Mouse (Mus musculus) spleen, postnatal 36 days (tissue): ENCODE data around the gene Prpf39.
A peak's percentile ranks its signal among the peaks of the same experiment; 100 is the strongest.

Source experiments
- DNase-seq, 2 experiments: peaks; one replicate each; pipeline ENCODE4 v3.0.0; 2022; ENCODE audit warnings: low spot score in 2 of 2, mixed read lengths in 1 of 2

Gene Prpf39

GRCm38 (mm10) chr12:65036190-65036870 lies at the start of gene Prpf39:
Prpf39 (plus strand) TSS chr12:65036333.
- DNase-seq = peak; percentile 89 to 91

- DNase-seq = no peak
Observed at GRCm38 (mm10) chr12:65007725-65008124, 28.4 kb upstream of the Prpf39 start.

DNA sequence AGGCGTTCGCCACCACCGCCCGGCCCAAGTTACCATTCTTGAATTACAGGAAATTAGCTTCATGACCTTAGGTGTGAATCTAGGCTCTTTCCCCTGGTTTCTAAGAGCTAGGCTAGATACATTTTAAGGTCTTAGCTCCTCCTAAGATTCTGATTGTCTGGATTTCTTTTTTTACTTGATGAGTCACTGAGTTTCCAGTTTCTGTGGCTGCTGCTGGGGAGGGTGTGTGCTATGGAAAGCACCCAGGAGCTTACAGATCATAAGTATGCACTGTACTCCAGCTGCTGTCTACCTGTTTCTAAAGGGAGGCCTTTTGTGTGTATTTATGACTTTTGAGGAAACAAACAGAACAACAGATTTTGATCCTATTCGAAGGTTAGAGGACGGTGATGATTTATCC lies 13.3 kb upstream of the Prpf39 start:
- no peak for DNase-seq

DNA sequence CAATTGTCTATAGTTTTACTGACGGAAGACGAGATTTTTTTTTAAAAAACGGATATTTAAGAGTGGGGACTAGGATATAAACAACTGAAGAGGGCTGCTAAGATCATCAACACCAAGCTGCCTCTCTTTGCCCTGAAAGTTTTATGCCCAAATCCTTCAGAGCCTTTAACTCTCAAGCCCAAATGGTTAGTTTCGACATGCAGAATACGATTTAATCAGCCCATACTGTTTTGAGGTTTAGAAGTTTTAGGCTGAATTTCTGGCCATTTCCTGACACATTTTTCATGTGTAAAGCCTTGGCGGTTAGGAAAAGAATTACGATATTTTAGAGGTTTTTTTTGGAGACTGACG lies 319 bp upstream of the Prpf39 start:
- no peak for DNase-seq

- no peak for DNase-seq
Observed at GRCm38 (mm10) chr12:65036892-65037545, 886 bp downstream of the Prpf39 start.

DNA sequence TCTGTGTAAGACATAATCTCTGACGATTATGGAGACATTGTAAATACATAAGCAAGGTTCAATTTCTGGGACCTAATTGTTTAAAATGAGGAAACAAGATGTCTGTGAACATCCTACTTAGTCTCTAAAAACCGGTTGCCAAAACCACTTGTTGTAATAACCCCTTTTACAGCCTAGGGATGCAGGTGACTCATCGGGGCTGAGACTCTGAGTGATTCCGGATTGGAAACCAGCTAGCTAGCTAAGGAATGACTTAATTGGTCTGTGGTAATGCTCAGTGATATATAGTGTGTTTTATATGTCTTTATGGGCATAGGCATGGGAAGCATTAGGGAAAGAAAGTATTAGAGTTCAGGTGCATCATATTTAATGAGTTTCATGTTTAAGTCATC lies 1.4 kb downstream of the Prpf39 start:
- DNase-seq = no peak

GRCm38 (mm10) chr12:65048799-65049198 lies 12.7 kb downstream of the Prpf39 start:
- no peak for DNase-seq

DNA sequence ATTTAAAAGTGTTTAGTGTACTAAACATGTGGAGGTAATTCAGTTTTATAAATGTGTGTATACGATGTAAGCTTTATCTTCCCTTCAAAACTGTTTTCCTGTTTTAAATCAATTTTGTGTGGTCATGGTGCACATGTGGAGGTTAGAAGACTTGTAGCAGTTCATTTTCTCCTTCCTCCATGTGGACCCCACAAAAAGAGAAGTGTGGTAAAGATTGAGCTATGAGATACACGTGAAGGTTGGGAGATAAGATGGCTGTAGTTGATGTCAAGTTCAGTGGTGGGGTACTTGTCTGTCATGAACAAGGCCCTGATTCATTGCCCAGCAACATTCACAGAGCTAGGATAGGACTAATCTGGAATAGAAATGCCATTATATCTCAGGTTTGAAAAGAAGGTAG lies 22.1 kb downstream of the Prpf39 start:
- no peak for DNase-seq

- no peak for DNase-seq
Observed at GRCm38 (mm10) chr12:65061082-65061481, 24.9 kb downstream of the Prpf39 start.

DNA sequence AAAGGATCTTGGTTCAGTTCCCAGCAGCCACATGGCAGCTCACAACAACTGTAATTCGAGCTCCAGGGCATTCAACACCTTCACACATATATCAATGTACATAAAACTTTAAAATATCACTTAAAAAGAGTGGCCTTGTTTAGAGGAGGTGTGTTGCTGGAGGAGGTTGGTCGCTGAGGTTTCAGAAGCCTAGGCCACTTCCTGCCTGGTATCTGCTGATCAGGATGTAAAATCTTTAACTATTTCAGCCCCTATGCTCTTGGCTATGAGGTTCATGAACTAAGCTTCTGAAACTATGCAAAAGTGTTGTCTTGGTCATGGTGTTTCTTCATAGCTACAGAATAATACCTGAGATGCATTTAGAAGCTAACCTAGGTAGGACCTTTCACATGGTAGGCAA lies 29.1 kb downstream of the Prpf39 start:
- DNase-seq = peak; percentile 25 to 34

DNA sequence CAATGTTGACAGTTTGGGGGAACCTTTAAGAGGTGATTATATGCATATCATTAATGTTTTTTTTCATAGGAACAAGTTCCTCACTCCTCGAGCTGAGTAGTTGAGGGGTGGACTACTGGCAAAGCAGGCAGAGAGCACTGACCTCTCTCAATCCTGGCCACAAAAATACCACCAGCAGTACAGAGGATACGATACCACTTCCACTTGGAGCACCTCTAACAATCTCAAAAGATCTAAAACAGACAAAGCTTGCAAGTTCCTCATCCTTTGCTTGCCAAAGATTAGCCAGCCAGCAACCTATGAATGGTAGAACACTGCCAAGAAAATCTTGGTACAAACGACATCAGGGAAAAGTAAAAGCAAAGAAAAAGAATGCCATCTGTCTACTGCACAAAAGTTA lies 30.1 kb downstream of the Prpf39 start:
- no peak for DNase-seq

DNA sequence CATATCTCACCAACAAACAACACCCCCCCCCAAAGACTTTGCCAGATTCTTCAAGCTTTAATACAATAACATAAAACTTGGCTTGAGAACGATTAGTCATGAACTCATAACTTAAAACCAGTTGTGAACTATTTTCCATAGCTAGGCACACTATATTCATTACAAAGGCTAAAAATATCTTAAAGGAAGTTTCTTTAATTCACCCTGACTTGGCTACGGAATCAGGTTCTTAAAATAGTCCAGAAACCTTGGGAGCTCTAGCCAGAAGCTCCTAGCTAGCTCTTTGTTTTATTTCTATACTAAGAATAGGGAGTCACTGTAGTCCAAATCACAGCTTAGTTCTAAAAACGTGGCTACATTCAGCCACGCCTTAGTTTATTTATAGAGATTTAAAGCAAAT lies 32.3 kb downstream of the Prpf39 start:
- no peak for DNase-seq

DNA sequence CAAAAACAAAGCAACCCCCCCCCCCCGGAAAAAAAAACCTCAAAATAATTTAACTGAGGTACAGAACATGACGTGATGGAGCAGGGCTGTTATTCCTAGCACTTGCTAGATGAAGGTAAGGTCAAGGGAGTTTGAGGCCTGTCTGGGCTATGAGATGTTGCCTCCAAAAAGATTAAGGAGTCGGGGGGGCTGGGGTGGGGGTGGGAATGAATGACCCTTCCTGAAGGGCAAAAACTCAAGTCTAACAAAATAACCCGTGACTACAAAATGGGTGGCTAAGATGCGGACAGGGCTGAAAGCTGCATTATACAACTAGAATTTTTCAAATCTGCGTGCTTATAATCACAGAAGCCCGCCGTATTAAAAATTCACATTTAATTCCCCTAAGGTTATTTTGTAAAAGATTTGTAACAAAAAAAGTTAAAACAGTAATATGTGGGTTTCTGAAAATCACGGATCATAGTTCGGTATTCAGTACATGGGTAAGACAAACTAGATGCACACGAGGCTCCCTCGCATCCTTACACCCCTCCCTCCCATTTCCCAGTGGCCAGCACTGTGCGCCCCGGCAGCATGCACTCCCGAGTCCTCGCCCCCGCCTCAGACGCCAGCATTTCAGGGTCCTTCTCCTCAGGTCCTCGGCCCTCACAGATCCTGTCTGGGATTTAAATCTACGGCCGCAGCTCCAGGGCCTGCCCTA lies 36.9 kb downstream of the Prpf39 start:
- no peak for DNase-seq

DNA sequence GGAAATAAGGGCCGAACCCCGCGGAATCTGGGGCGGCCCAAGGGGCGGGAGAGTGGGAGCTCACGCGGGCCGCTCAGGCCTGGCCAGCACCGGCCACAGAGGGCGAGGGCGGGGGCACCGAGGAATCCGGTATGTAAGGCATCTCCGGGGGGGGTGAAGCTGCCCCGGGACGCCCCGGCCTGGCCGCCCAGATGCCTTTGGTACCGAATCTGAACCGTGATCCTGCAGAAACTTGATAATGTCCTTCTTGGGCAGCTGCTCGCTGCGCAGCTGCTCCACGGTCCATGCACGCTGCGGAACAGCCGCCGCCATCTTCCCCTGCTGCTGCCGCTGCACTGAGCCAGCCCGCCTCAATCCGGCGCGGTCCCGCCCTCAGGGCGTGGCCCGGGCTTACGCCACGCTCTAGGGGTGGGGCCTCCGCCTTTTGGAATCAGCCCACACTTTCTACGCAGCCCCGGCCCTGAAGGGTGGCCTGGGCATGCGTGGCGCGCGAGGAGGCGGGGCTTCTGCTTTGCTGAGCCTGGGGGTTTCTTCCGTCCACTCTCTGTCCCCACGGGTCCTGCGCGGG lies 37.6 kb downstream of the Prpf39 start, which contains the start of gene Fkbp3:
TSS of gene Fkbp3 (minus strand) at position 397 of the 568 bp plus-strand sequence.
- DNase-seq = peak; percentile 97

DNA sequence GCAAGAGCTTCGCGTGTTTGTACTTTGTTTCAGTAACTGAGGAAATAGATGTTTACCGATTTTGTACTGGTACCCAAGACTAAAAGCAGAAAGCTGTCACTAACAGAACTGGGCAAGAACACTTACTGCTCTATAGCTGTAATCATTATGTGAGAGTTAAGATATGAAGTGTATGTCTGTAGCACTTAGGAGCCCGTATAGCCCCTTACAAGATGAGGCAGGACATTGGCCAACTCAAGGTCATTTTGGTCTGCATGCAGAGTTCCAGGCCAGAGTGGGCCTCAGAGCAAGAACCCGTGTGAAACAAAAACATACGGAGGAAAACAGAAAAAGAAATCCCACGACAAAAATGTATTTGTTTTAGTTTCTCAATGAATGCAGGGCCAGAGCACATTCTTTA lies 38.5 kb downstream of the Prpf39 start:
- DNase-seq = no peak

- peak; percentile 88 to 92 for DNase-seq
Observed at GRCm38 (mm10) chr12:65075085-65075732, 39.1 kb downstream of the Prpf39 start, which contains the start of gene Fancm. Fancm (plus strand) TSS chr12:65075603.

DNA sequence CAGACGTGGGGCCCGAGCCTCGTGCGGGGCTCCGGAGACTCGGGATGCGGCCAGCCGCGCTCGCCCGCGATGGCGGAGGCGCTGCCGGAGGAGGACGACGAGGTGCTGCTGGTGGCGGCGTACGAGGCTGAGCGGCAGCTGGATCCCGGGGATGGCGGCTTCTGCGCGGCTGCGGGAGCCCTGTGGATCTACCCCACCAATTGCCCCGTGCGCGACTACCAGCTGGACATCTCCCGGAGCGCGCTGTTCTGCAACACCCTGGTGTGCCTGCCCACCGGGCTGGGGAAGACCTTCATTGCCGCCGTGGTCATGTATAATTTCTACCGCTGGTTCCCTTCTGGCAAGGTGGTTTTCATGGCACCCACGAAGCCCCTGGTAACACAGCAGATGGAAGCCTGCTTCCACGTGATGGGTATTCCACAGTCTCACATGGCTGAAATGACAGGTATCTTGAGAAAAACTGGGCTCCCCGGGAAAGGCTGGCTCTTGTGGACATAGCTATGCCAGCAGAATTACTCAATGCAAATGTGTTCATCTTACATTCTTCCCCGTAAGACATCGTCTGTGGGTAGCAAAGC lies 39.7 kb downstream of the Prpf39 start:
- DNase-seq = no peak

DNA sequence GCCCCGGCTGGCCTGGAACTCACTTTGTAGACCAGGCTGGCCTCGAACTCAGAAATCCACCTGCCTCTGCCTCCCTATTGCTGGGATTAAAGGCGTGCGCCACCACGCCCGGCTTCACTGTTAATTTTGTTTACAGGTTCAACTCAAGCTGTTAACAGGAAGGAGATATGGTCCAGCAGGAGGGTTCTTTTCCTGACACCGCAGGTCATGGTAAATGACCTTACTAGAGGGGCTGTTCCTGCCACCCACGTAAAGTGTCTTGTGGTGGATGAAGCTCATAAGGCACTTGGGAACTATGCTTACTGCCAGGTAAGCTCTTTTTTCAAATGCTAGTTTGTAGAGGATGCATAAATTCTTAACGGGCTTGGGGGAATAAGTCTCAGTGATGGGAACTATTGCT lies 40.8 kb downstream of the Prpf39 start:
- peak; percentile 6 for DNase-seq

- DNase-seq = no peak
Observed at GRCm38 (mm10) chr12:65108746-65109145, 72.6 kb downstream of the Prpf39 start.

DNA sequence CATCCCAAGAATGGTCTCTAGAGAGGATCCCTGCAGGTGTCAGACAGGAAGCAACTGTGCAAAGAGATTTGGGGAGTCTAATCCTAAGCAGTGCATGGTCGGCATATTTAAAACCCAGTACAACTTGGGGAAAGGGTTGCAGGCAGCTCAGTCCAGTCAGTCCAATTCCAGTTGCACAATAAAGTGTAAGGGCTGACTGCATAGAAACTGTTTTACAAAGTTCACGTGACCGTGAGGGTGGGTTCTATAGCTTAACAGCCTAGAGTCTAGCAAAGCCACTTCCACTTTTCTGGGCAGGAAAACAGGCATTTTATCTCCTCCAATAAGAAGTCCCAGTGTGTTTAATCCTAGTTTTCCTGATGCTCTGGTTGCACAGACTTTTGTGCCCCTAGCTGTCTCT lies 75.4 kb downstream of the Prpf39 start:
- no peak for DNase-seq

GRCm38 (mm10) chr12:65112811-65113210 lies 76.7 kb downstream of the Prpf39 start:
- no peak for DNase-seq
